Mouse (Mus musculus) urinary bladder, postnatal 0 days (tissue): ENCODE data around the gene Ing1. TPM values are rescaled to one million over a fixed set of nuclear protein-coding genes. Genes with fewer than 3 reads are reported as not detected.

ENCODE experiments used
- polyA plus RNA-seq: library from polyadenylated mRNA; unstranded; fragments of >200 nt; fragmentation: Nextera tagmentation; extraction: Ambion mirVana; gene quantifications from 2 replicates; pipeline ENCODE4 v1.2.1, GENCODE M21; 2015

The Ing1 gene
- 27.9 and 29.2 TPM in 2 replicates for polyA plus RNA-seq

GRCm38 (mm10) chr8:11554799-11555719 lies at the start of gene Ing1:
TSS of gene Ing1 (plus strand) at chr8:11555571.

GRCm38 (mm10) chr8:11550281-11550948 lies 5.0 kb upstream of the Ing1 start, which contains the start of gene Cars2:
TSS of gene Cars2 (minus strand) at chr8:11550783.

Other genes with a start within 250 kb of the Ing1 start
- gene Col4a2, start 242.8 kb upstream of the Ing1 start, polyA plus RNA-seq = 135 and 146 TPM in 2 replicates
- 426 and 432 TPM in 2 replicates for gene Col4a1, start 242.7 kb upstream of the Ing1 start, polyA plus RNA-seq
- gene Rab20, start 76.9 kb upstream of the Ing1 start, polyA plus RNA-seq = 8.4 and 9.6 TPM in 2 replicates
- gene Naxd, start 58.1 kb upstream of the Ing1 start, polyA plus RNA-seq = 95.7 and 96.0 TPM in 2 replicates
- gene Cars2, start 4.8 kb upstream of the Ing1 start, polyA plus RNA-seq = 15.1 and 15.7 TPM in 2 replicates
- gene Ankrd10, start 80.2 kb downstream of the Ing1 start, polyA plus RNA-seq = 58.5 and 67.5 TPM in 2 replicates
- not detected in 2 replicates for gene 1700016D06Rik, start 145.5 kb downstream of the Ing1 start, polyA plus RNA-seq
- gene Arhgef7, start 172.2 kb downstream of the Ing1 start, polyA plus RNA-seq = 22.2 and 27.5 TPM in 2 replicates